Mouse (Mus musculus) lung, postnatal 0 days (tissue): Measurements from ENCODE around the gene Tgfb2. TPM values are rescaled to one million over a fixed set of nuclear protein-coding genes. Genes with fewer than 3 reads are reported as not detected.

Experiments
- ATAC-seq: fragments of 200-750 bp; cut with Nextera tagmentation; 2 replicates; pipeline ENCODE4 v1.8.0; 2017; ENCODE audit warnings: moderate library complexity
- DNase-seq: peaks from one replicate; pipeline ENCODE4 v3.0.0-alpha.2; 2016; ENCODE audit warnings: low spot score
- H3K27ac ChIP-seq: fragments of 300-500 bp; sonication (generic); 2 replicates; pipeline ENCODE4 v1.5.1; 2014; ENCODE audit warnings: antibody characterized with exemption, mild to moderate bottlenecking, low read length, mixed read lengths
- H3K27me3 ChIP-seq: fragments of 300-500 bp; sonication (generic); replicated peaks from 2 replicates; pipeline ENCODE4 v1.6.1; 2014; ENCODE audit warnings: low read length, mixed read lengths; ENCODE audit not compliant: insufficient read depth
- H3K36me3 ChIP-seq: fragments of 300-500 bp; sonication (generic); 2 replicates; pipeline ENCODE4 v1.6.1; 2014; ENCODE audit warnings: low read length, mixed read lengths; ENCODE audit not compliant: insufficient read depth
- H3K4me1 ChIP-seq: fragments of 300-500 bp; sonication (generic); 2 replicates; pipeline ENCODE4 v1.6.1; 2014; ENCODE audit warnings: antibody characterized with exemption, low read depth, low read length, mixed read lengths; ENCODE audit not compliant: insufficient read depth
- H3K4me2 ChIP-seq: fragments of 300-500 bp; sonication (generic); replicated peaks from 2 replicates; pipeline ENCODE4 v1.6.1; 2014; ENCODE audit warnings: low read depth, mild to moderate bottlenecking, low read length, moderate library complexity, mixed read lengths
- H3K4me3 ChIP-seq: fragments of 300-500 bp; sonication (generic); 2 replicates; pipeline ENCODE4 v1.5.1; 2014; ENCODE audit warnings: low read depth, low read length
- H3K9ac ChIP-seq: fragments of 300-500 bp; sonication (generic); replicated peaks from 2 replicates; pipeline ENCODE4 v1.6.1; 2014; ENCODE audit warnings: low read depth, mild to moderate bottlenecking
- H3K9me3 ChIP-seq: fragments of 300-500 bp; sonication (generic); 2 replicates; pipeline ENCODE4 v1.6.1; 2016; ENCODE audit warnings: low read length, mixed read lengths
- CTCF ChIP-seq: IDR thresholded peaks from 2 replicates; pipeline ENCODE4 v1.5.1; 2016; ENCODE audit warnings: antibody characterized with exemption, mild to moderate bottlenecking
- EP300 ChIP-seq: IDR thresholded peaks from 2 replicates; pipeline ENCODE4 v1.6.1; 2016; ENCODE audit warnings: antibody characterized with exemption, mild to moderate bottlenecking, control low read depth
- WGBS: fragments of 180-500 bp; shearing (Covaris S2); extraction: QIAGEN DNeasy Blood & Tissue Kit; methylation state at CpG from one replicate; pipeline ENCODE4 v1.1.7; 2014; 5-methylcytosine and 5-hydroxymethylcytosine counted together
- polyA plus RNA-seq: library from polyadenylated mRNA; unstranded; fragments of >200 nt; fragmentation: Nextera tagmentation; extraction: Ambion mirVana; gene quantifications from 2 replicates; pipeline ENCODE4 v1.2.1, GENCODE M21; 2015

The Tgfb2 gene
- polyA plus RNA-seq, 1 experiment from 2014 or later, result 49.7 TPM

- Histone ChIP-seq H3K27ac (no peak overlapping the region), H3K4me2 (no peak overlapping the region), H3K9me3 (no peaks in the 10 kb centered on the region), H3K9ac (no peak overlapping the region), H3K4me3 (no peak overlapping the region), H3K36me3 (no peaks in the 10 kb centered on the region), H3K4me1 (peaks cover 6% of the 10 kb centered on the region; the same call in 1 of the 2 replicates), H3K27me3 (no peaks in the 10 kb centered on the region)
- ATAC-seq (no peak), DNase-seq (no peak)
- TF ChIP-seq EP300 (no peak), CTCF (no peak)
- 74% methylated on average over 15 of the region's 15 CpGs for WGBS
Observed at GRCm38 (mm10) chr1:186661206-186661921, 44.4 kb downstream of the Tgfb2 start.

DNA sequence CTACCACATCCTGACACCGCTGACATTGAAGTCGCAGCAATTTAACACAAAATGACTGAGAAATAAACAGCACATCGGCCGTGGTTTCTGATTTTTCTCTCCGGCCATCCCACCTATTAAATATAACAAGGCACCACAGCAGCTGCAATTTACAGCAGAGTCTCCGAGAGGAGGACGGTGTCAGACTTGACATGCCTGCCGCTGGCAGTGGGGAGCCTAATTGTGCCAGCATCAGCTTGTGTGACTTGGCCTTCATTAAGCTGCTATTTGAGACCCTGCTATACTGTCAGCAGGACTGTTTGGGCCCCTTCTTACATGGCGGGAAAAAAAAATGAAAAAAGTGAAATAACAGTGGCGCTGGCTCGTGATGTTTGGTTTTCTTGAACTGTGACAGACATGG lies 47.0 kb downstream of the Tgfb2 start:
- 88% methylated on average over 11 of the region's 11 CpGs for WGBS
- DNase-seq, result no peak
- no peaks in the 10 kb centered on the region for H3K36me3 ChIP-seq
- no peaks in the 10 kb centered on the region for H3K27me3 ChIP-seq
- no peaks in the 10 kb centered on the region for H3K9me3 ChIP-seq
- no peak overlapping the region for H3K9ac ChIP-seq
- peaks cover 4% of the 10 kb centered on the region for H3K4me1 ChIP-seq
- TF ChIP-seq CTCF, result no peak
- TF ChIP-seq EP300, result no peak
- no peak overlapping the region for H3K27ac ChIP-seq
- H3K4me2 ChIP-seq, result no peak overlapping the region
- no peak overlapping the region for H3K4me3 ChIP-seq
- no peak for ATAC-seq

GRCm38 (mm10) chr1:186657559-186658219 lies 48.1 kb downstream of the Tgfb2 start:
- no peaks in the 10 kb centered on the region for H3K27me3 ChIP-seq
- H3K4me3 ChIP-seq, result no peak overlapping the region
- no peak overlapping the region for H3K4me2 ChIP-seq
- no peaks in the 10 kb centered on the region for H3K36me3 ChIP-seq
- DNase-seq (no peak), ATAC-seq (no peak)
- H3K4me1 ChIP-seq, result no peaks in the 10 kb centered on the region; the same call in none of the 2 replicates
- no peak overlapping the region for H3K9ac ChIP-seq
- no peak overlapping the region for H3K27ac ChIP-seq
- H3K9me3 ChIP-seq, result no peaks in the 10 kb centered on the region
- no peak for TF ChIP-seq EP300
- TF ChIP-seq CTCF, result no peak
- 82% methylated on average over 16 of the region's 16 CpGs for WGBS

DNA sequence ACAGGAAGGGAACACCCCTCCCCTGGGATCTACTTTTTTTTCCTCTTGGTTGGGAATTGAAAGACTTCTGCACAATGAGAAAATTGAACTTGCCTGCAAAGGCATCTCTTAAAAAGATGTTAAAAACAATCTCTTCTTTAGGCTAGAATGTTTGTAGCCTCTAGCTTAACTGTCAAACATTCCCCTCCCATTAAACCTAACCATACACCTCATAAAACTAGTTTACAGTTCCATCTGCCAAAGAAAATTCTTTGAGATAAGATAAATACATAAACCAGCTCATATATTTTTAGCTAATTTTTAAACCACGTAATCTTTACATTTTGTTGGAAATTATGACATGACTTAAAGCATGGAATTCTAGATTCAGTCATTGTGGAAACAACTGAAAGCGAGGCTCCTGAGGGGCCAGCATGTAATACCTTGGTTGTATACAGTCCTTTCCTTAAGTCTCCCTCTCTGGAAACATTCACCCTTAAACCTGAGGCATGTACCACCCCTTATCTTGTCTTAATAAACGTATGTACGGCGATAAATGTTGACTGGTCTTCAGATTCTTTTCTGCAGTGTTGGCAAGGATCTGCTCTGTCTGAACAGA lies 49.0 kb downstream of the Tgfb2 start:
- Histone ChIP-seq H3K27me3 (no peaks in the 10 kb centered on the region), H3K4me3 (no peak overlapping the region), H3K9me3 (no peaks in the 10 kb centered on the region), H3K4me2 (no peak overlapping the region), H3K9ac (no peak overlapping the region), H3K36me3 (no peaks in the 10 kb centered on the region), H3K27ac (no peak overlapping the region), H3K4me1 (no peaks in the 10 kb centered on the region; the same call in none of the 2 replicates)
- WGBS, result 63% methylated on average over 5 of the region's 5 CpGs
- TF ChIP-seq EP300, result no peak
- DNase-seq, result no peak
- ATAC-seq, result no peak

DNA sequence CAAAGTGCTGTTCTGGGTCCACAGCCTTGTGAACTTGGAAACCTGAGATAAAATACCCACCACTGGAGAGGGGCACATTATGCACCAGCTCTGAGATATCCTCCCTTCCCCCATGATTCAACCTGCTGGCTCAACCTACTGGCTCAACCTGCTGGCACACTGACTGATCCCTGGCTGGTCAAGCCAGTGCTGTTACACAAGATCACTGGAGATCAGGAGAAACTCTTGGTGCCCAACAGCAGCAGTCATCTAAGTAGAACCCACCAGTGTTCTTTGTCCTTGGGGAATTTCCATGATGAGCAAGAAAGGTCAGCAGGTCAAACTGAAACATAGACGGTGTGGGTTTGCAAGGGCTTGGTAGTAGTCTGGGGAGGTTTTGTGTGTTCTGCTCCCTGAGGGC lies 49.6 kb downstream of the Tgfb2 start:
- H3K4me3 ChIP-seq, result no peak overlapping the region
- no peak for TF ChIP-seq CTCF
- TF ChIP-seq EP300, result no peak
- no peak for DNase-seq
- no peaks in the 10 kb centered on the region for H3K36me3 ChIP-seq
- no peaks in the 10 kb centered on the region for H3K27me3 ChIP-seq
- ATAC-seq, result no peak
- no peak overlapping the region for H3K4me2 ChIP-seq
- no peak overlapping the region for H3K9ac ChIP-seq
- H3K9me3 ChIP-seq, result no peaks in the 10 kb centered on the region
- H3K4me1 ChIP-seq, result no peaks in the 10 kb centered on the region; the same call in none of the 2 replicates
- WGBS, result 40% methylated on average over 1 of the region's 1 CpGs
- no peak overlapping the region for H3K27ac ChIP-seq

GRCm38 (mm10) chr1:186655096-186655495 lies 50.7 kb downstream of the Tgfb2 start:
- Histone ChIP-seq H3K4me3 (no peak overlapping the region), H3K4me1 (no peaks in the 10 kb centered on the region; the same call in none of the 2 replicates), H3K9ac (no peak overlapping the region), H3K4me2 (no peak overlapping the region), H3K27ac (no peak overlapping the region), H3K36me3 (no peaks in the 10 kb centered on the region), H3K27me3 (no peaks in the 10 kb centered on the region), H3K9me3 (no peaks in the 10 kb centered on the region)
- ATAC-seq, result no peak
- WGBS, result 69% methylated on average over 4 of the region's 4 CpGs
- DNase-seq, result no peak
- peak; percentile 35 for TF ChIP-seq CTCF
- no peak for TF ChIP-seq EP300
